Mouse (Mus musculus) heart, adult 9 months (tissue): Measurements from ENCODE around the gene Tctex1d4.
A peak's percentile ranks its signal among the peaks of the same experiment; 100 is the strongest.

Source experiments
- DNase-seq, 2 experiments: peaks; one replicate each; pipeline ENCODE4 v3.0.0; 2022; ENCODE audit warnings: low spot score in 2 of 2

Gene Tctex1d4

GRCm38 (mm10) chr4:117126675-117127290 is at the start of gene Tctex1d4:
TSS of gene Tctex1d4 (plus strand) at chr4:117126794.
- no peak for DNase-seq

GRCm38 (mm10) chr4:117087948-117088640 is 38.5 kb upstream of the Tctex1d4 start:
- no peak for DNase-seq

GRCm38 (mm10) chr4:117090586-117090985 is 36.0 kb upstream of the Tctex1d4 start:
- no peak for DNase-seq

- DNase-seq: no peak
Measured at GRCm38 (mm10) chr4:117094626-117095361, 31.8 kb upstream of the Tctex1d4 start.

GRCm38 (mm10) chr4:117095551-117096452 is 30.8 kb upstream of the Tctex1d4 start, which contains the start of gene Ptch2:
TSS of gene Ptch2 (plus strand) at chr4:117096075.
- DNase-seq: peak; percentile 79

GRCm38 (mm10) chr4:117096666-117097065 is 29.9 kb upstream of the Tctex1d4 start:
- DNase-seq: peak in 1 of 2 experiments; percentile 36

- DNase-seq: no peak
Measured at GRCm38 (mm10) chr4:117097969-117098763, 28.4 kb upstream of the Tctex1d4 start.

- DNase-seq: no peak
Measured at GRCm38 (mm10) chr4:117098764-117099036, 27.9 kb upstream of the Tctex1d4 start.

GRCm38 (mm10) chr4:117100036-117100435 is 26.6 kb upstream of the Tctex1d4 start:
- no peak for DNase-seq

GRCm38 (mm10) chr4:117101218-117101617 is 25.4 kb upstream of the Tctex1d4 start:
- peak; percentile 46 to 53 for DNase-seq

- DNase-seq: no peak
Measured at GRCm38 (mm10) chr4:117104672-117105071, 21.9 kb upstream of the Tctex1d4 start.

- DNase-seq: no peak
Measured at GRCm38 (mm10) chr4:117105127-117105526, 21.5 kb upstream of the Tctex1d4 start.

GRCm38 (mm10) chr4:117107813-117108523 is 18.6 kb upstream of the Tctex1d4 start:
- DNase-seq: no peak

- no peak for DNase-seq
Measured at GRCm38 (mm10) chr4:117108524-117108849, 18.1 kb upstream of the Tctex1d4 start.

- DNase-seq: no peak
Measured at GRCm38 (mm10) chr4:117109330-117109729, 17.3 kb upstream of the Tctex1d4 start.

GRCm38 (mm10) chr4:117110249-117110648 is 16.3 kb upstream of the Tctex1d4 start:
- no peak for DNase-seq

- DNase-seq: no peak
Measured at GRCm38 (mm10) chr4:117110985-117111384, 15.6 kb upstream of the Tctex1d4 start.

GRCm38 (mm10) chr4:117113237-117113636 is 13.4 kb upstream of the Tctex1d4 start:
- no peak for DNase-seq

- DNase-seq: no peak
Measured at GRCm38 (mm10) chr4:117115592-117115991, 11.0 kb upstream of the Tctex1d4 start.

GRCm38 (mm10) chr4:117117931-117118330 is 8.7 kb upstream of the Tctex1d4 start:
- DNase-seq: no peak
